Mouse (Mus musculus): ENCODE data around the gene Tcirg1.

The Tcirg1 gene

DNA sequence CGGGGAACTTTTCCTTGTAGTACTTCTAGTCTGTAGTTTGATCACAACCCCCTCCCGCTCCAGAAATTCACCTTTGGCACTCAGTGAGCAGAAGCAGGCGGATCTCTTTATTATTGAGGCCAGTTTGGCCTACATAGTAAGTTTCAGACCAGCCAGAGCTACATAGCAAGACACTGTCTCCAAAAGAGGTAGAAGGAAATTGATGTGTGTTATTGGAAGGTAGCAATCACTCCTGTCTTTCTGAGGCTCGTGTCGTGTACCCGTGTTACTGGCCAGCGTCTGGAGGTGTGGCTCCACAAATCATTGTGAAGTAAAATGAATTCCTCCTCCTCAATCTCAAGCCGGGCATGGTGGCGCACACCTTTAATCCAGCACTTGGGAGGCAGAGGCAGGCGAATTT, 53.8 kb downstream of the Tcirg1 start:
- no peak for DNase-seq (ENCODE audit: extremely low spot score, low read depth, low spot score)

GRCm38 (mm10) chr19:3851979-3852681, 54.8 kb downstream of the Tcirg1 start:
- DNase-seq (ENCODE audit: extremely low spot score, low read depth, low spot score), result no peak

- peak; percentile 67 for DNase-seq (ENCODE audit: extremely low spot score, low read depth, low spot score)
These were observed 55.4 kb downstream of the Tcirg1 start, which contains the start of gene Chka for GRCm38 (mm10) chr19:3851502-3851962. TSS of gene Chka (plus strand) at chr19:3851773.

GRCm38 (mm10) chr19:3850847-3851469, 56.0 kb downstream of the Tcirg1 start:
- DNase-seq (ENCODE audit: extremely low spot score, low read depth, low spot score), result no peak

DNA sequence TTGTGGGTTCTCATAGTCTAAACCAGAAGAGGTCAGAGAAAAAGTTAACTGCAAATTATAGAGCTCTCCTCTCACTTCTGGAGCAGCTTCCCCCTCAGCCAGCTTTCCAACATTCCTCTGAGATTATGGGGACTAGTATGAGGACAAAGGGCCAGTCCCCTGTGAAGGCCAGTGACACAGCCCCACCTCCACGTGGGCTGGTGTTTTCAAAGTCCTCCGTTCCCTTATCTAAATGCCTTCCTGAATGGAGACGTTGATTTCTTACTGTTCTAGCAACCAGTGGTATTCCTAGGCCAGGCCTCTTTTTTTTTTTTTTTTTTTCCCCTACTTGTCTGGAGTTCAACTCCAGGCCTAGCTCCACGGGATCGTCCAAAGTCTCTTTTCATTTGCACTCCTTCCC, 56.9 kb downstream of the Tcirg1 start:
- no peak for DNase-seq (ENCODE audit: extremely low spot score, low read depth, low spot score)

DNA sequence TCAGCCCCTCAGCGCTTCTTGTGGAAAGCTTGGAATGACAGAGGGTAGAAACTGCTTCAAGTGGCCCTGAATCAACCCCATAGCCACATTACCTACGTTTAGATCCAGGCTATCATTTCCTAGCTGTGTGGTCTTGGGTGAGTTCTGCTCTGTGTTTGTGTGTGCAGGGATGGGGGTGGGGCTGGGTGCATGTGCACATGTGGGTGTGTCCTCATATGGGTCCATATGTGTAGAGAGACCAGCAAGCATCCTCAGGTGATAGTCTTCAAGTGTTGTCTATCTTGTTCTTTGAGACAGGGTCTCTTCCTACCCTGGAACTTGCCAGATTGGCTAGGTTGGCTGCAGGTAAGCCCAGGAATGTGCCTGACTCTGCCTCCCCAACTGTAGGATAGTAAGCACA, 57.7 kb downstream of the Tcirg1 start:
- no peak for DNase-seq (ENCODE audit: extremely low spot score, low read depth, low spot score)

DNA sequence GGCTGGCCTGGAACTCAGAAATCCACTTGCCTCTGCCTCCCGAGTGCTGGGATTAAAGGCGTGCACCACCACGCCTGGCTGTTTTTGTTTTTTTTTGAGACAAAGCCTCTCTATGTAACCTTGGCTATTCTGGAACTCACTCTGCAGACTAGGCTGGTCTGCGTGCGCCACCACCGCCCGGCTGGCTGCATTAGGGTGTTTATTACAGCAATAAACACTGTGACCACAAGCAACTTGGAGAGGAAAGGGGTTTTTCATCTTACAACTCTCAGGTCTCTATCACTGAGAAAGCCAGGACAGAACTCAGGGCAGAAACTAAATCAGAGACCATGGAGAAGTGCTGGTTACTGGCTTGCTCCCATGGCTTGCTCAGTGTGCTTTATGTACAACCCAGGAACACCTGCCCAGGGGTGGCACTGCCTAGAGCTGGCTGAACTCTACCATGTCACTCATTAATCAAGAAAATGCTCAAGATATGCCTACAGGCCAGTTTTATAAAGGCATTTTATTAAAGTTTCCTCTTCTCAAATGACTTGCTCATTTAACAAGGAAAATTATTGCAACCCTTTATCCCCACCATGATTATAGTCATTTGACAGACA, 58.6 kb downstream of the Tcirg1 start:
- DNase-seq (ENCODE audit: extremely low spot score, low read depth, low spot score), result no peak

- no peak for DNase-seq (ENCODE audit: extremely low spot score, low read depth, low spot score)
These were observed 59.2 kb downstream of the Tcirg1 start for GRCm38 (mm10) chr19:3847711-3848110.

DNA sequence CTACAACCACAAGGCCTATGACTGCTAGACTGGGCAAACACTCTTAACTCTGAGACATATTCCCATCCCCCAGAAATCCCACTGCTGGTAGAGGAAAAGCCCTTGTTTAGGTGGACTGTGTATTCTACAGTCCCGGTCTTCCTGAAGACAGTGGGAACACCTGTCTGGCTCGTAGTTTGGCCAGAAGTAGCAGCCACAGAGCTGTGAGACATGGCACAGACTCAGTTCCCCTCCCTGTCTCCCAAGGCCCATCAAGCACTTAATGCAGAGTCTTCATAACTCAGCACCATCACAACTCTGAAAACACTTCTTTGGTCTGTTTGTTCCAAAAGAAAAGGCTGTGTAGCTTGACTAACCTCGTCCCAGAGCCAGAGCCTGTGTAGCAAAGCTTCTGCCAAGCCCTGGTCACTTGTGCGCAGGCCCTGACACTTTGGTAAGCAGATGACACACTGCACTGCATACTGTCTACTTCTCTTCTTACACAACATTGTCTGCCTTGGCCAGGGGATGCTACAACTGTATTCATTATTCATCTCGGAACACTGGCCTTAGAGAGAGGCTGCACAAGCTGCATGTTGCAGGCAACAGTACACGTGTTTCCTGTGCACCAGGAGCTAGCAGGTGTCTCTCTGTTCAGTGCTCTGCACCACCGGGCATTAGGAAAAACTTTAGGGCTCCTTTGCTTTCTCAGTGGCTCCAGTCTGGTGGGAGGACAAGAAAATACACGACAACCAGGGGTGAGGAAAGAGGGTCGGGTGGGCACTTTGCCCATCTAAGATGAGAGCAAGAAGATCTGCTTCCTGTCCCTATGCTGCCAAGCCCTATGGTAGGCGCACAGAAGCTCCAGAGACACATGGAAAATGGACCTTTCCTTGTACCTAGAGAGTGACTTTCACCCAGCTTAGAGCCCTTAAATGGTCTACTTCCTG, 60.0 kb downstream of the Tcirg1 start:
- no peak for DNase-seq (ENCODE audit: extremely low spot score, low read depth, low spot score)

Measured in hindlimb bud, embryonic 11.5 days (tissue).